Mouse (Mus musculus) brown adipose tissue, adult 24 weeks (tissue): ENCODE measurements around the gene Wdr74. TPM values are rescaled to one million over a fixed set of nuclear protein-coding genes. Genes with fewer than 3 reads are reported as not detected.

Experiments used
- H3K27ac ChIP-seq: fragments of 200-500 bp; replicated peaks from 2 replicates; pipeline ENCODE4 v1.5.1; 2012; ENCODE audit warnings: low read depth, mild to moderate bottlenecking, low read length
- H3K4me1 ChIP-seq: fragments of 200-500 bp; 2 replicates; pipeline ENCODE4 v1.6.1; 2012; ENCODE audit warnings: low read length, mixed read lengths; ENCODE audit not compliant: control insufficient read depth, insufficient read depth, insufficient read length
- H3K4me3 ChIP-seq: fragments of 200-500 bp; 2 replicates; pipeline ENCODE4 v1.5.1; 2012; ENCODE audit warnings: low read depth, mild to moderate bottlenecking, low read length, moderate library complexity; ENCODE audit not compliant: insufficient read depth
- polyA plus RNA-seq: library from polyadenylated mRNA; stranded (reverse); fragments of >200 nt; gene quantifications from 2 replicates; pipeline ENCODE4 v1.2.4, GENCODE M21; 2012; ENCODE audit not compliant: missing spikeins, insufficient read depth, insufficient read length

Gene Wdr74
- polyA plus RNA-seq, 1 experiment: 28.2 TPM

DNA sequence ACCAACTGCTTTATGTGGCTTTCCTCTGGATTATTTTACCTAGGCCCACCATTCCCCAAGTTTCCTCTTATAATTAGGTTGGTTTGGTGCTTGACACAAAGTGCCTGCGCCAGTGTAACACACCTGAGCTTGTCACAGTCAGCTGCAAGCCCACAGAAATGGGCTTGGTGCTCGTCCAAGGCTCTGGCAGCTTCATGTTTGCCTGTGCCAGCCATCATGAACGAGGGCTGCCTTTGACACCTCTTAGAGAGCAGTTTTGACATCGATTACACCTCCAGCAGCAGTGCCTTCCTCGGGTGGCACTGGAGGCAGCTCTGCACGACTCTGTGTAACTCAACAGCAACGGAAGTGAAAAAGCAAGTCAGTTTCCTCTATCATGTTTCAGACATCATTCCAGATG lies 54.5 kb downstream of the Wdr74 start:
- Histone ChIP-seq H3K27ac (no peak overlapping the region), H3K4me3 (no peak overlapping the region), H3K4me1 (peaks cover 2% of the 10 kb centered on the region; the same call in 1 of the 2 replicates)

Other genes with a start within 250 kb of the Wdr74 start
- gene Slc22a8, start 144.6 kb upstream of the Wdr74 start, polyA plus RNA-seq: not detected in 2 replicates
- gene Slc22a6, start 117.8 kb upstream of the Wdr74 start, polyA plus RNA-seq: not detected in 2 replicates
- not detected in 2 replicates for gene Chrm1, start 72.0 kb upstream of the Wdr74 start, polyA plus RNA-seq
- 32.8 and 41.0 TPM in 2 replicates for gene Slc3a2, start 12.5 kb upstream of the Wdr74 start, polyA plus RNA-seq
- not detected in 2 replicates for gene 1700092M07Rik, start 4.9 kb downstream of the Wdr74 start, polyA plus RNA-seq
- gene Stx5a, start 5.6 kb downstream of the Wdr74 start, polyA plus RNA-seq: 30.7 and 43.6 TPM in 2 replicates
- 51.6 and 58.1 TPM in 2 replicates for gene Nxf1, start 21.2 kb downstream of the Wdr74 start, polyA plus RNA-seq
- 140 and 154 TPM in 2 replicates for gene Tmem223, start 35.2 kb downstream of the Wdr74 start, polyA plus RNA-seq
- gene Tmem179b, start 38.6 kb downstream of the Wdr74 start, polyA plus RNA-seq: 34.0 and 34.8 TPM in 2 replicates
- 4.2 and 8.6 TPM in 2 replicates for gene Taf6l, start 50.6 kb downstream of the Wdr74 start, polyA plus RNA-seq
- 68.9 and 71.7 TPM in 2 replicates for gene Polr2g, start 62.8 kb downstream of the Wdr74 start, polyA plus RNA-seq
- 1.2 and 2.8 TPM in 2 replicates for gene Zbtb3, start 66.7 kb downstream of the Wdr74 start, polyA plus RNA-seq
- 27.1 and 28.9 TPM in 2 replicates for gene Ttc9c, start 83.5 kb downstream of the Wdr74 start, polyA plus RNA-seq
- gene Hnrnpul2, start 84.2 kb downstream of the Wdr74 start, polyA plus RNA-seq: 31.0 and 31.1 TPM in 2 replicates
- 17.2 and 39.8 TPM in 2 replicates for gene AC129217.1, start 93.9 kb downstream of the Wdr74 start, polyA plus RNA-seq
- 212 and 233 TPM in 2 replicates for gene Bscl2, start 101.6 kb downstream of the Wdr74 start, polyA plus RNA-seq
- gene Gng3, start 103.4 kb downstream of the Wdr74 start, polyA plus RNA-seq: not detected in 2 replicates
- 3.3 and 10.5 TPM in 2 replicates for gene Lrrn4cl, start 114.9 kb downstream of the Wdr74 start, polyA plus RNA-seq
- gene Ubxn1, start 135.7 kb downstream of the Wdr74 start, polyA plus RNA-seq: 188 and 228 TPM in 2 replicates
- gene Uqcc3, start 145.1 kb downstream of the Wdr74 start, polyA plus RNA-seq: 88.3 and 93.3 TPM in 2 replicates
- gene Lbhd1, start 147.9 kb downstream of the Wdr74 start, polyA plus RNA-seq: 11.9 and 20.2 TPM in 2 replicates
- gene Gm49403, start 148.1 kb downstream of the Wdr74 start, polyA plus RNA-seq: not detected in 2 replicates
- gene 1810009A15Rik, start 153.0 kb downstream of the Wdr74 start, polyA plus RNA-seq: 36.6 and 59.8 TPM in 2 replicates
- 6.2 TPM in 1 of 2 replicates, not detected in the other for gene Gm49416, start 153.1 kb downstream of the Wdr74 start, polyA plus RNA-seq
- 4.8 and 5.9 TPM in 2 replicates for gene Ints5, start 157.2 kb downstream of the Wdr74 start, polyA plus RNA-seq
- 49.7 and 56.8 TPM in 2 replicates for gene Ganab, start 162.2 kb downstream of the Wdr74 start, polyA plus RNA-seq
- gene B3gat3, start 184.5 kb downstream of the Wdr74 start, polyA plus RNA-seq: 30.2 and 30.8 TPM in 2 replicates
- gene Rom1, start 193.5 kb downstream of the Wdr74 start, polyA plus RNA-seq: 4.5 and 11.4 TPM in 2 replicates
- gene Eml3, start 193.7 kb downstream of the Wdr74 start, polyA plus RNA-seq: 11.6 and 12.9 TPM in 2 replicates
- 28.2 and 30.6 TPM in 2 replicates for gene Mta2, start 206.0 kb downstream of the Wdr74 start, polyA plus RNA-seq
- gene Tut1, start 218.0 kb downstream of the Wdr74 start, polyA plus RNA-seq: 6.9 and 7.5 TPM in 2 replicates
- gene Eef1g, start 231.2 kb downstream of the Wdr74 start, polyA plus RNA-seq: 134 and 135 TPM in 2 replicates